Mouse (Mus musculus) bone marrow macrophage, adult 2 months (primary cell): ENCODE results near the gene Tle1.

ENCODE experiments used
- CTCF ChIP-seq: IDR thresholded peaks from 2 replicates; pipeline ENCODE4 v1.5.1; 2012; ENCODE audit warnings: low read depth, mild to moderate bottlenecking, low read length, moderate library complexity
- POLR2A ChIP-seq: IDR thresholded peaks from 2 replicates; pipeline ENCODE4 v1.6.1; 2012; ENCODE audit warnings: mild to moderate bottlenecking, low read depth, low read length, borderline replicate concordance

DNA sequence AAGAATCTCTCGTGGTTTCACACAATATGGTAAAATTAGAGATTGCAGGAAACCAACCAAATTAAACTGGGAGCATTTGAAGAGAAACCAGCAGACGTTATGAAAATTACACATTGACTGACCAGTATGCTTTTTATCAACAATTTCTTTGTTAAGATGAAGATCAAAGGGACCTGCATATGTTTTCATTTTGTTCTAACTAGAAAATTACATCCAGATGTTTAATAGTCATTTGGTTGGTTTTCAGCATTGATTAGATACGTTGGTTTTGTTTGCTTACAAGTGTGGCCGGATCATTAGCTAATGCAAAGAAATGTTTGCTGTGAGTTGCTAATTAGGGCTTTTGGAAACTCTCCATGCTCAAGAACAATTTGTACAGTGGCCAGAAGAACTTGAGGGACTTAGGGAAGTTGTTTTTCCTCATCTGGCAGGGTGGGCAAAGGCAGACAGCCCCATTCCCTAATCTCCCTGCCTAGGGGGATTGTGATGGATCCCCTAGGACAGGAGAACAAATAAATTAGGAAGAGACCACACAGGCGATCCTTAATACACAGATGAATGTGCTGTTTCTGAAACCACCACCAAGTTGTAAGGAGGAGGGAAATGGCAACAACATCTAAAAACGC is 3.8 kb upstream of the Tle1 start:
- no peak for TF ChIP-seq POLR2A
- no peak for TF ChIP-seq CTCF
